Mouse (Mus musculus) embryonic stem cell, embryonic (primary cell): Measurements from ENCODE around the gene Rhbdd1.

Experiments
- CTCF ChIA-PET, 4 experiments: fragments of 300-600 bp in 2 of 4; fragments of 350-600 bp in 2 of 4; sonication (Branson Sonifier 250); formaldehyde crosslinking; loops; one replicate each; lab custom pipeline; 2022; ENCODE audit warnings: inconsistent platforms in 2 of 4; lab: Charles Lee
- POLR2A ChIA-PET, 4 experiments: fragments of 300-600 bp in 2 of 4; fragments of 350-600 bp in 2 of 4; sonication (Branson Sonifier 250); formaldehyde crosslinking; loops; one replicate each; lab custom pipeline; 2022; ENCODE audit warnings: antibody characterized with exemption in 4 of 4, inconsistent platforms in 1 of 4; lab: Charles Lee

The Rhbdd1 gene

GRCm38 (mm10) chr1:82289116-82289989 is 26.9 kb upstream of the Rhbdd1 start:
- CTCF ChIA-PET = no interaction called here
- POLR2A ChIA-PET = interaction anchor here in 1 of 4 experiments (2.1 kb wide), 1 partner anchor 27 kb away, joined by 9 read pairs; the partner anchor contains the start of gene Rhbdd1

- POLR2A ChIA-PET = interaction anchor here in 3 of 4 experiments (0.5 to 2.1 kb wide), 5 partner anchors 7 to 981 kb away, joined by 3 to 9 read pairs (median 4); partner anchors contain the start of gene Rhbdd1 (in 2 of the 3)
- CTCF ChIA-PET = no interaction called here
Measured at GRCm38 (mm10) chr1:82289990-82290681, 26.1 kb upstream of the Rhbdd1 start.

GRCm38 (mm10) chr1:82290723-82291150 is 25.5 kb upstream of the Rhbdd1 start:
- ChIA-PET CTCF (no interaction called here), POLR2A (interaction anchor here in 3 of 4 experiments (0.6 to 2.1 kb wide), 11 partner anchors 8 to 748 kb away, joined by 3 to 9 read pairs (median 5); partner anchors contain the start of gene Rhbdd1 (in 3 of the 3))

GRCm38 (mm10) chr1:82291151-82291797 is 25.0 kb upstream of the Rhbdd1 start, which contains the start of gene Irs1:
Irs1 (minus strand) TSS chr1:82291416.
- POLR2A ChIA-PET = interaction anchor here in 3 of 4 experiments (0.6 to 2.1 kb wide), 10 partner anchors 8 to 748 kb away, joined by 3 to 9 read pairs (median 5); partner anchors contain the start of gene Rhbdd1 (in 3 of the 3)
- CTCF ChIA-PET = no interaction called here

GRCm38 (mm10) chr1:82291930-82292712 is 24.1 kb upstream of the Rhbdd1 start:
- ChIA-PET CTCF (interaction anchor here in 1 of 4 experiments (0.6 kb wide), 1 partner anchor 421 kb away, joined by 3 read pairs; no protein-coding TSS in a partner anchor), POLR2A (no interaction called here)

- POLR2A ChIA-PET = interaction anchor here in 1 of 4 experiments (0.5 kb wide), 1 partner anchor 1964 kb away, joined by 4 read pairs; no protein-coding TSS in a partner anchor
Measured at GRCm38 (mm10) chr1:82292771-82293170, 23.5 kb upstream of the Rhbdd1 start.

GRCm38 (mm10) chr1:82294102-82294501 is 22.1 kb upstream of the Rhbdd1 start:
- CTCF ChIA-PET = interaction anchor here in 1 of 4 experiments (1.0 kb wide), 1 partner anchor 22 kb away, joined by 3 read pairs; no protein-coding TSS in a partner anchor
- POLR2A ChIA-PET = interaction anchor here in 1 of 4 experiments (0.9 kb wide), 1 partner anchor 22 kb away, joined by 4 read pairs; the partner anchor contains the start of gene Rhbdd1

More at GRCm38 (mm10) chr1:82292771-82293170, 23.5 kb upstream of the Rhbdd1 start:
- CTCF ChIA-PET = no interaction called here

GRCm38 (mm10) chr1:82298586-82298985 is 17.7 kb upstream of the Rhbdd1 start:
- CTCF ChIA-PET = interaction anchor here in 1 of 4 experiments (0.7 kb wide), 1 partner anchor 144 kb away, joined by 3 read pairs; no protein-coding TSS in a partner anchor
- POLR2A ChIA-PET = interaction anchor here in 1 of 4 experiments (1.2 to 1.4 kb wide), 2 partner anchors 18 to 19 kb away, joined by 3 to 4 read pairs; partner anchors contain the start of gene Rhbdd1

GRCm38 (mm10) chr1:82304483-82304882 is 11.8 kb upstream of the Rhbdd1 start:
- CTCF ChIA-PET = no interaction called here

GRCm38 (mm10) chr1:82316746-82317126 is 484 bp downstream of the Rhbdd1 start:
- CTCF ChIA-PET = interaction anchor here in 1 of 4 experiments (0.8 kb wide), 1 partner anchor 9 kb away, joined by 3 read pairs; no protein-coding TSS in a partner anchor
- POLR2A ChIA-PET = interaction anchor here (0.6 to 2.1 kb wide), 28 partner anchors 8 to 843 kb away, joined by 3 to 15 read pairs (median 4); partner anchors contain the start of gene Irs1 (in 2 of the 4)

More at GRCm38 (mm10) chr1:82304483-82304882, 11.8 kb upstream of the Rhbdd1 start:
- POLR2A ChIA-PET = no interaction called here

GRCm38 (mm10) chr1:82320456-82320855 is 4.2 kb downstream of the Rhbdd1 start:
- ChIA-PET POLR2A (no interaction called here), CTCF (interaction anchor here in 1 of 4 experiments (0.6 kb wide), 1 partner anchor 268 kb away, joined by 3 read pairs; no protein-coding TSS in a partner anchor)

- CTCF ChIA-PET = interaction anchor here in 1 of 4 experiments (0.6 kb wide), 1 partner anchor 269 kb away, joined by 3 read pairs; no protein-coding TSS in a partner anchor
- POLR2A ChIA-PET = no interaction called here
Measured at GRCm38 (mm10) chr1:82320864-82321263, 4.6 kb downstream of the Rhbdd1 start.

- POLR2A ChIA-PET = interaction anchor here in 1 of 4 experiments (0.6 kb wide), 1 partner anchor 516 kb away, joined by 3 read pairs; no protein-coding TSS in a partner anchor
- CTCF ChIA-PET = no interaction called here
Measured at GRCm38 (mm10) chr1:82321441-82321840, 5.2 kb downstream of the Rhbdd1 start.

GRCm38 (mm10) chr1:82324131-82324785 is 8.0 kb downstream of the Rhbdd1 start:
- ChIA-PET CTCF (no interaction called here), POLR2A (interaction anchor here in 2 of 4 experiments (0.7 to 1.4 kb wide), 3 partner anchors 8 to 1665 kb away, joined by 3 read pairs; partner anchors contain the start of gene Rhbdd1 (in 1 of the 2))

- ChIA-PET POLR2A (interaction anchor here in 2 of 4 experiments (0.6 to 1.4 kb wide), 4 partner anchors 9 to 405 kb away, joined by 3 to 5 read pairs (median 3); no protein-coding TSS in a partner anchor), CTCF (interaction anchor here in 1 of 4 experiments (0.6 kb wide), 1 partner anchor 286 kb away, joined by 3 read pairs; no protein-coding TSS in a partner anchor)
Measured at GRCm38 (mm10) chr1:82326120-82326519, 9.9 kb downstream of the Rhbdd1 start.
